Mouse (Mus musculus) lung, adult 2 months (tissue): ENCODE measurements around the gene Gfra4.

Source experiments
- CTCF ChIP-seq: fragments of 200-500 bp; IDR thresholded peaks from 2 replicates; pipeline ENCODE4 v1.5.1; 2011; ENCODE audit warnings: mild to moderate bottlenecking, low read length, control low read depth; ENCODE audit not compliant: insufficient read depth
- POLR2A ChIP-seq: fragments of 200-500 bp; IDR thresholded peaks from 2 replicates; pipeline ENCODE4 v1.6.1; 2011; ENCODE audit warnings: low read depth, mild to moderate bottlenecking, control low read depth, low read length, borderline replicate concordance; ENCODE audit errors: extremely low read depth

DNA sequence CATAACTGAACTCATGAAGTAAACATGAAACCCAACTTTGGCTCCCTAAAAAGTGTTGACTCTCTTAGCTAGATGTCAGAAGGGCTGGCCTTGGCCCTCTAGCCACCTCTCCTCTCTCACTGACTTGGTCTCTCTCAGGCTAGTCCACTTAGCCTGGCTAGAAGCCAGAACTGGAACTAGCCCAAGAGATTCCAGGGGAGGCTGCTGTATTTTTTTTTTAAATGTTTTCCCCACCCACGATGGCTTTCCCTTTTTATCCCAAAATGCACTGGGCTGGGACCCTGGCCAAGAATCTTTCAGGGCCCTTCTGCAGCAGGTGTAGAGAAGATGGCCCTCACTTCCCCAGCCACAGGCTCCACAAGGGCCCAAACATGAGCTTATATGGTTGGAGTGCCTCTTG is 16.5 kb upstream of the Gfra4 start:
- no peak for TF ChIP-seq CTCF
- TF ChIP-seq POLR2A: no peak
